Mouse (Mus musculus) embryonic facial prominence, embryonic 15.5 days (tissue): ENCODE data around the gene Cpne2. TPM values are rescaled to one million over a fixed set of nuclear protein-coding genes. Genes with fewer than 3 reads are reported as not detected.

Source experiments
- microRNA-seq: library from miRNA; unstranded; fragments of <30 nt; microRNA quantifications from one replicate; pipeline ENCODE4, GENCODE M21; 2016; ENCODE audit warnings: borderline number of aligned reads
- polyA plus RNA-seq: library from polyadenylated mRNA; unstranded; fragments of >200 nt; fragmentation: Nextera tagmentation; extraction: Ambion mirVana; gene quantifications from 2 replicates; pipeline ENCODE4 v1.2.1, GENCODE M21; 2015

Gene Cpne2
- polyA plus RNA-seq, 1 experiment from 2014 or later, result 15.6 TPM

Small RNAs within 50 kb of the gene (microRNA-seq; reads per million reads assigned to microRNA genes)
- gene Mir7072, result not detected

Other genes starting within 250 kb of the Cpne2 start
- 0.23 TPM in 1 of 2 replicates, not detected in the other for gene Slc12a3, start 203.8 kb upstream of the Cpne2 start, polyA plus RNA-seq
- 96.8 and 103 TPM in 2 replicates for gene Herpud1, start 146.6 kb upstream of the Cpne2 start, polyA plus RNA-seq
- 0.35 and 0.40 TPM in 2 replicates for gene Nlrc5, start 98.6 kb upstream of the Cpne2 start, polyA plus RNA-seq
- 36.8 and 36.9 TPM in 2 replicates for gene Rspry1, start 68.9 kb downstream of the Cpne2 start, polyA plus RNA-seq
- gene Fam192a, start 69.0 kb downstream of the Cpne2 start, polyA plus RNA-seq, result 58.9 and 62.4 TPM in 2 replicates
- gene Arl2bp, start 133.6 kb downstream of the Cpne2 start, polyA plus RNA-seq, result 118 and 120 TPM in 2 replicates
- gene Pllp, start 163.3 kb downstream of the Cpne2 start, polyA plus RNA-seq, result 10.9 and 14.2 TPM in 2 replicates
- gene Ccl22, start 212.6 kb downstream of the Cpne2 start, polyA plus RNA-seq, result not detected in 2 replicates
- 13.2 and 13.7 TPM in 2 replicates for gene Cx3cl1, start 239.0 kb downstream of the Cpne2 start, polyA plus RNA-seq